Mouse (Mus musculus) left cerebral cortex, adult 18-20 months (tissue): Measurements from ENCODE around the gene Xaf1. TPM values are rescaled to one million over a fixed set of nuclear protein-coding genes. Genes with fewer than 3 reads are reported as not detected.

Experiments
- DNase-seq, 2 experiments: peaks; one replicate each; pipeline ENCODE4 v3.0.0; 2021 to 2022; ENCODE audit warnings: low spot score in 2 of 2, mixed read lengths in 1 of 2
- long read RNA-seq, 2 experiments: library from polyadenylated mRNA; stranded (forward); transcript quantifications; one replicate each; pipeline ENCODE4 v2.0.0; 2021
- total RNA-seq, 2 experiments: library from RNA; stranded (reverse); gene quantifications; 2 replicates each; pipeline ENCODE4 v1.2.3; 2021

The Xaf1 gene
- 1 to 10 TPM; 7.5 to 7.6 TPM for total RNA-seq
- long read RNA-seq, experiment 1, partial matches to known transcripts, result 0 of 3 reads
- long read RNA-seq, experiment 1, other reads (novel, unspliced or antisense), result 1 of 3 reads
- long read RNA-seq, experiment 2, partial matches to known transcripts, result 0 of 2 reads
- long read RNA-seq, experiment 2, other reads (novel, unspliced or antisense), result 1 of 2 reads

GRCm38 (mm10) chr11:72301334-72301733 lies at the start of gene Xaf1:
Gene Xaf1, plus strand, starts transcription at chr11:72301629.
- peak; percentile 25 to 26 for DNase-seq

- DNase-seq, result no peak
Observed at GRCm38 (mm10) chr11:72255629-72256028, 45.8 kb upstream of the Xaf1 start.

- DNase-seq, result no peak
Observed at GRCm38 (mm10) chr11:72256441-72256840, 45.0 kb upstream of the Xaf1 start.

- peak; percentile 21 to 41 for DNase-seq
Observed at GRCm38 (mm10) chr11:72265483-72265882, 35.9 kb upstream of the Xaf1 start.

GRCm38 (mm10) chr11:72266207-72266959 lies 35.0 kb upstream of the Xaf1 start:
- peak; percentile 53 to 56 for DNase-seq

- peak in 1 of 2 experiments; percentile 19 for DNase-seq
Observed at GRCm38 (mm10) chr11:72266960-72267560, 34.4 kb upstream of the Xaf1 start, which contains the start of gene Slc13a5. Gene Slc13a5, minus strand, starts transcription at chr11:72267222.

- DNase-seq, result no peak
Observed at GRCm38 (mm10) chr11:72271761-72272160, 29.7 kb upstream of the Xaf1 start.

- peak in 1 of 2 experiments; percentile 11 for DNase-seq
Observed at GRCm38 (mm10) chr11:72273341-72273740, 28.1 kb upstream of the Xaf1 start.

GRCm38 (mm10) chr11:72281143-72281851 lies 20.1 kb upstream of the Xaf1 start:
- DNase-seq, result no peak

GRCm38 (mm10) chr11:72281852-72282400 lies 19.5 kb upstream of the Xaf1 start:
- DNase-seq, result no peak

GRCm38 (mm10) chr11:72283486-72284224 lies 17.8 kb upstream of the Xaf1 start:
- DNase-seq, result no peak

- DNase-seq, result peak in 1 of 2 experiments; percentile 16
Observed at GRCm38 (mm10) chr11:72284532-72285182, 16.8 kb upstream of the Xaf1 start.

GRCm38 (mm10) chr11:72285971-72286480 lies 15.4 kb upstream of the Xaf1 start:
- no peak for DNase-seq

- no peak for DNase-seq
Observed at GRCm38 (mm10) chr11:72286651-72287050, 14.8 kb upstream of the Xaf1 start.

GRCm38 (mm10) chr11:72287126-72287525 lies 14.3 kb upstream of the Xaf1 start:
- no peak for DNase-seq

GRCm38 (mm10) chr11:72287543-72287942 lies 13.9 kb upstream of the Xaf1 start:
- no peak for DNase-seq

- no peak for DNase-seq
Observed at GRCm38 (mm10) chr11:72293116-72293515, 8.3 kb upstream of the Xaf1 start.

- DNase-seq, result peak; percentile 72 to 81
Observed at GRCm38 (mm10) chr11:72302230-72302629, 801 bp downstream of the Xaf1 start.

GRCm38 (mm10) chr11:72307461-72307860 lies 6.0 kb downstream of the Xaf1 start:
- DNase-seq, result peak; percentile 45 to 63

GRCm38 (mm10) chr11:72308982-72309381 lies 7.6 kb downstream of the Xaf1 start:
- DNase-seq, result no peak
